Mouse (Mus musculus): ENCODE measurements around the gene Ints13. TPM values are rescaled to one million over a fixed set of nuclear protein-coding genes. Genes with fewer than 3 reads are reported as not detected.

Gene Ints13
- polyA plus RNA-seq (2012): 27.0 and 38.2 TPM in 2 replicates

- no peak for TF ChIP-seq GATA1 (IDR thresholded peaks at IDR 0.05; ENCODE audit: low read length)
These were observed at the start of gene Ints13 for GRCm38 (mm10) chr6:146577310-146578109. Ints13 (minus strand) TSS chr6:146577835.

GRCm38 (mm10) chr6:146616670-146617069, 39.0 kb upstream of the Ints13 start:
- no peak for TF ChIP-seq GATA1 (IDR thresholded peaks at IDR 0.05; ENCODE audit: low read length)

- no peak for TF ChIP-seq GATA1 (IDR thresholded peaks at IDR 0.05; ENCODE audit: low read length)
These were observed 38.3 kb upstream of the Ints13 start for GRCm38 (mm10) chr6:146615891-146616290.

- TF ChIP-seq GATA1 (IDR thresholded peaks at IDR 0.05; ENCODE audit: low read length): no peak
These were observed 36.9 kb upstream of the Ints13 start for GRCm38 (mm10) chr6:146614541-146614940.

GRCm38 (mm10) chr6:146613907-146614306, 36.3 kb upstream of the Ints13 start:
- no peak for TF ChIP-seq GATA1 (IDR thresholded peaks at IDR 0.05; ENCODE audit: low read length)

GRCm38 (mm10) chr6:146612736-146613135, 35.1 kb upstream of the Ints13 start:
- TF ChIP-seq GATA1 (IDR thresholded peaks at IDR 0.05; ENCODE audit: low read length): no peak

- no peak for TF ChIP-seq GATA1 (IDR thresholded peaks at IDR 0.05; ENCODE audit: low read length)
These were observed 34.3 kb upstream of the Ints13 start for GRCm38 (mm10) chr6:146611897-146612296.

- TF ChIP-seq GATA1 (IDR thresholded peaks at IDR 0.05; ENCODE audit: low read length): no peak
These were observed 33.8 kb upstream of the Ints13 start for GRCm38 (mm10) chr6:146611385-146611784.

- no peak for TF ChIP-seq GATA1 (IDR thresholded peaks at IDR 0.05; ENCODE audit: low read length)
These were observed 26.0 kb upstream of the Ints13 start for GRCm38 (mm10) chr6:146603651-146604050.

- TF ChIP-seq GATA1 (IDR thresholded peaks at IDR 0.05; ENCODE audit: low read length): no peak
These were observed 25.0 kb upstream of the Ints13 start for GRCm38 (mm10) chr6:146602601-146603000.

GRCm38 (mm10) chr6:146585134-146585533, 7.5 kb upstream of the Ints13 start:
- TF ChIP-seq GATA1 (IDR thresholded peaks at IDR 0.05; ENCODE audit: low read length): no peak

- no peak for TF ChIP-seq GATA1 (IDR thresholded peaks at IDR 0.05; ENCODE audit: low read length)
These were observed 5.9 kb upstream of the Ints13 start for GRCm38 (mm10) chr6:146583366-146584046.

GRCm38 (mm10) chr6:146580381-146580926, 2.8 kb upstream of the Ints13 start:
- no peak for TF ChIP-seq GATA1 (IDR thresholded peaks at IDR 0.05; ENCODE audit: low read length)

- TF ChIP-seq GATA1 (IDR thresholded peaks at IDR 0.05; ENCODE audit: low read length): no peak
These were observed 951 bp upstream of the Ints13 start for GRCm38 (mm10) chr6:146578586-146578985.

- TF ChIP-seq GATA1 (IDR thresholded peaks at IDR 0.05; ENCODE audit: low read length): no peak
These were observed 486 bp upstream of the Ints13 start for GRCm38 (mm10) chr6:146578111-146578531.

GRCm38 (mm10) chr6:146576903-146577302, 732 bp downstream of the Ints13 start, which contains the start of gene Fgfr1op2:
Fgfr1op2 (plus strand) TSS chr6:146577203.
- TF ChIP-seq GATA1 (IDR thresholded peaks at IDR 0.05; ENCODE audit: low read length): no peak
